Mouse (Mus musculus): ENCODE results near the gene Zfp426. TPM values are rescaled to one million over a fixed set of nuclear protein-coding genes. Genes with fewer than 3 reads are reported as not detected.

Zfp426 gene
- polyA plus RNA-seq, 1 experiment, result 5.5 TPM

DNA sequence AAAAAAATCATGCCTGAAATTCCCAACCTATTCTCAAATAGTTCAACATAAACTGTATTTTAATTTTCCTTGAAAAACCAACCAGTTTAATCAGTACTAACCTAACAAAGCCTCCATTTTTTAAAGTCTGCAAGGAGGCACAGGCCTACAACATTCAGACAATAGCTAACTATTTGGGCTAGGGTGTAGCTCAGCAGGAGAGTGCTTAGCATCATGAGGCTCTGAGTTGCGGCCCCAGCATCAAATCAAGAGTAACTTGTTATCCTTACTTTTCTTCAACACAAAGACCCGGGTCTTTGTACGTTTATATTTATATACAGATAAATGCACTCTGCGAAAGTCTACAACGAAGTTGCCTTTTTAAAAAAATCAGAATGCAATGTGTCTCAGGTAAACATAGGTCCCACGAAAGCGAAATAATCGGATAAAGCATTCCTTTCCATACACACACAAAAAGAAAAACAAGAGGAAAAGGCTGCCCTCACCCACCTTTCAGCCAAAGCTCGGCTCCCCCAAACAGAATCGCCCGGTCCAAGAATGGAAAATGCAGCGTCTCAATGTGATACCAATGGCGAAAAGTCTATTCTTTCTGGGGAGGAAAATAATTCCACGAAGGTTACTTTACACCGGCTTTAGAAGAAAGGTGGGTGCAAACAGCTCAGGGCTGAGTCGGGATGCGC, 28.1 kb upstream of the Zfp426 start:
- Histone ChIP-seq H3K79me2 (ENCODE audit: control insufficient read depth, insufficient read depth) (peaks cover 53% of the 10 kb centered on the region), H3K36me3 (ENCODE audit: control insufficient read depth, insufficient read depth) (peaks cover 4% of the 10 kb centered on the region), H3ac (ENCODE audit: control insufficient read depth, insufficient read length) (peak overlapping the region; percentile 91), H3K4me2 (ENCODE audit: low read depth) (peak overlapping the region; percentile 86), H3K4me3 (peak overlapping the region; percentile 83), H3K27me3 (ENCODE audit: control insufficient read depth, insufficient read depth, insufficient read length) (no peaks in the 10 kb centered on the region)
- TF ChIP-seq MYOG (IDR thresholded peaks at IDR 0.05; ENCODE audit: control insufficient read depth in 1 of 3, insufficient read depth in 1 of 3, insufficient read length in 2 of 3, low read depth in 2 of 3), result no peak
- no peak for TF ChIP-seq MAX (IDR thresholded peaks at IDR 0.05; ENCODE audit: low read depth)
- TF ChIP-seq TCF3 (IDR thresholded peaks at IDR 0.05; ENCODE audit: insufficient read length, low read depth), result no peak
- TF ChIP-seq USF1 (IDR thresholded peaks at IDR 0.05; ENCODE audit: low read depth), result no peak
- TF ChIP-seq MYOD1 (IDR thresholded peaks at IDR 0.05; ENCODE audit: control insufficient read depth in 1 of 3, insufficient read length in 2 of 3, low read depth in 2 of 3), result no peak
- TF ChIP-seq E2F4 (IDR thresholded peaks at IDR 0.05; ENCODE audit: insufficient read depth), result no peak
- TF ChIP-seq POLR2AphosphoS2 (IDR thresholded peaks at IDR 0.05; ENCODE audit: insufficient read length, low read depth), result no peak
- no peak for TF ChIP-seq POLR2A (IDR thresholded peaks at IDR 0.05; ENCODE audit: insufficient read length, low read depth)
- TF ChIP-seq CEBPB (IDR thresholded peaks at IDR 0.05; ENCODE audit: insufficient read depth, poor library complexity, severe bottlenecking), result no peak
- TF ChIP-seq SRF (IDR thresholded peaks at IDR 0.05; ENCODE audit: control insufficient read depth, insufficient read length, low read depth), result no peak
- no peak for TF ChIP-seq TCF12 (IDR thresholded peaks at IDR 0.05; ENCODE audit: insufficient read depth, poor library complexity, severe bottlenecking)
- TF ChIP-seq REST (IDR thresholded peaks at IDR 0.05; ENCODE audit: insufficient read depth, insufficient read length), result no peak

DNA sequence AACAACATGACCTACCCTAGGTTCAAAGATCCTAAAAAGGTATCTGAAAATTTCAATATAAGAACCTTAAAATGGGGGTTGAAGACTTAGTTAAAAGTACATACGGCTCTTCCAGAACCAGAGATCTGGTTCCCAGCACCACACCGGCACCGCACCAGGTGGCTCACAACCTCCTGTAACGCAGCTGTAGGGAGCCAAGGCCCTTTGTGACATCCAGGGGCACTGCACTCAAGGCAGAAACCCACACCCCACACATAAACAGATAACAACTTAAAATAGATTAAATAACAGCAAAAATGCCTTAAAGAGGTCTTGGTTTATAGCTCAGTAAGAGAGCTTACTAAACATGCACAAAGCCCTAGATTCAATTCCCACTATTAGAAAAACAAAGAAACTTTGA, 27.4 kb upstream of the Zfp426 start:
- peak overlapping the region; percentile 83 for H3K4me3 ChIP-seq
- no peaks in the 10 kb centered on the region for H3K27me3 ChIP-seq (ENCODE audit: control insufficient read depth, insufficient read depth, insufficient read length)
- H3K79me2 ChIP-seq (ENCODE audit: control insufficient read depth, insufficient read depth), result peaks cover 60% of the 10 kb centered on the region
- no peak for TF ChIP-seq MYOG (IDR thresholded peaks at IDR 0.05; ENCODE audit: control insufficient read depth in 1 of 3, insufficient read depth in 1 of 3, insufficient read length in 2 of 3, low read depth in 2 of 3)
- no peak for TF ChIP-seq CEBPB (IDR thresholded peaks at IDR 0.05; ENCODE audit: insufficient read depth, poor library complexity, severe bottlenecking)
- no peak for TF ChIP-seq POLR2AphosphoS2 (IDR thresholded peaks at IDR 0.05; ENCODE audit: insufficient read length, low read depth)
- no peak for TF ChIP-seq MAX (IDR thresholded peaks at IDR 0.05; ENCODE audit: low read depth)
- no peak for TF ChIP-seq E2F4 (IDR thresholded peaks at IDR 0.05; ENCODE audit: insufficient read depth)
- no peak for TF ChIP-seq USF1 (IDR thresholded peaks at IDR 0.05; ENCODE audit: low read depth)
- no peak for TF ChIP-seq SRF (IDR thresholded peaks at IDR 0.05; ENCODE audit: control insufficient read depth, insufficient read length, low read depth)
- peak in 1 of 3 experiments; percentile 23 for TF ChIP-seq MYOD1 (IDR thresholded peaks at IDR 0.05; ENCODE audit: control insufficient read depth in 1 of 3, insufficient read length in 2 of 3, low read depth in 2 of 3)
- H3ac ChIP-seq (ENCODE audit: control insufficient read depth, insufficient read length), result no peak overlapping the region
- peaks cover 6% of the 10 kb centered on the region for H3K36me3 ChIP-seq (ENCODE audit: control insufficient read depth, insufficient read depth)
- peak overlapping the region; percentile 86 for H3K4me2 ChIP-seq (ENCODE audit: low read depth)

DNA sequence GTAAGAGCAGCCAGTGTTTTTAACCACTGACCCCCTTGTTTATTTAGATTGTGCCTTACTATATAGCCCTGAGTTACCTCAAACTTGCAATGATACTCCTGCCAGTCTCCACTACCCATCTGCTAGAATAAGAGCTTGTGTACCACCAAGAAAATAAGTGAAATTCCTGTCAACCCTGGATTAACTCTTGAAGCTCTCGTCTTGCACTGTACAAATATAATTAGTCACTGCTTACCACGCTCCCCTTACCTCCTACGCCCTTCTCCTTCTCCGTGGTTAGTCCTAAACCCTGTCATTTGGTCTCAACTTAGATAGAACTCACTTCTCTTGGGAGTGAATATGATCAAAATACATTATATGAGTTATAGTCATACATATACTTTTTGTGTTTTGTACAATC, 26.2 kb upstream of the Zfp426 start:
- Histone ChIP-seq H3K4me3 (no peak overlapping the region), H3ac (ENCODE audit: control insufficient read depth, insufficient read length) (no peak overlapping the region), H3K36me3 (ENCODE audit: control insufficient read depth, insufficient read depth) (peaks cover 12% of the 10 kb centered on the region), H3K79me2 (ENCODE audit: control insufficient read depth, insufficient read depth) (peaks cover 73% of the 10 kb centered on the region), H3K4me2 (ENCODE audit: low read depth) (peak overlapping the region; percentile 86), H3K27me3 (ENCODE audit: control insufficient read depth, insufficient read depth, insufficient read length) (no peaks in the 10 kb centered on the region)
- TF ChIP-seq USF1 (IDR thresholded peaks at IDR 0.05; ENCODE audit: low read depth), result no peak
- no peak for TF ChIP-seq MYOD1 (IDR thresholded peaks at IDR 0.05; ENCODE audit: control insufficient read depth in 1 of 3, insufficient read length in 2 of 3, low read depth in 2 of 3)
- no peak for TF ChIP-seq POLR2A (IDR thresholded peaks at IDR 0.05; ENCODE audit: insufficient read length, low read depth)
- TF ChIP-seq MAX (IDR thresholded peaks at IDR 0.05; ENCODE audit: low read depth), result no peak
- TF ChIP-seq POLR2AphosphoS2 (IDR thresholded peaks at IDR 0.05; ENCODE audit: insufficient read length, low read depth), result no peak
- TF ChIP-seq CEBPB (IDR thresholded peaks at IDR 0.05; ENCODE audit: insufficient read depth, poor library complexity, severe bottlenecking), result no peak
- no peak for TF ChIP-seq TCF12 (IDR thresholded peaks at IDR 0.05; ENCODE audit: insufficient read depth, poor library complexity, severe bottlenecking)
- no peak for TF ChIP-seq MYOG (IDR thresholded peaks at IDR 0.05; ENCODE audit: control insufficient read depth in 1 of 3, insufficient read depth in 1 of 3, insufficient read length in 2 of 3, low read depth in 2 of 3)
- TF ChIP-seq SRF (IDR thresholded peaks at IDR 0.05; ENCODE audit: control insufficient read depth, insufficient read length, low read depth), result no peak
- TF ChIP-seq TCF3 (IDR thresholded peaks at IDR 0.05; ENCODE audit: insufficient read length, low read depth), result no peak
- no peak for TF ChIP-seq REST (IDR thresholded peaks at IDR 0.05; ENCODE audit: insufficient read depth, insufficient read length)
- no peak for TF ChIP-seq E2F4 (IDR thresholded peaks at IDR 0.05; ENCODE audit: insufficient read depth)

DNA sequence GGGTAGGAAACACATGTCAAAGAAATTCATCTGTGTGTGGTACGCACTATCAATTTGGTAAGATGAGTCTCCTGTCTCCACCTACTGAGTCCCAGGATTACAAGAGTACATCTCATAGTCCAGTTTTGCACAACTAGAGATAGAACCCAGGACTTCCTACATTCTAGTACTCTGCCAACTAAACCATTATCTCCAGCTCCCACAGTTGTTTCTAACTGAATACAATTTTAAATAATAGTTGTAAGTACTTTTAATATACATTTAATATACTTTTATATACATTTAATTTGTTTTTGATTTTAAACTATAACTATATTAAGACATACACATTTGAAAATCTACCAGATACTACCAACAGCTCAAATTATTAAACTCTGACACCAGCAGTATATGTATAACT, 25.2 kb upstream of the Zfp426 start:
- Histone ChIP-seq H3ac (ENCODE audit: control insufficient read depth, insufficient read length) (no peak overlapping the region), H3K4me2 (ENCODE audit: low read depth) (no peak overlapping the region), H3K4me3 (no peak overlapping the region), H3K27me3 (ENCODE audit: control insufficient read depth, insufficient read depth, insufficient read length) (no peaks in the 10 kb centered on the region), H3K36me3 (ENCODE audit: control insufficient read depth, insufficient read depth) (peaks cover 12% of the 10 kb centered on the region), H3K79me2 (ENCODE audit: control insufficient read depth, insufficient read depth) (peaks cover 82% of the 10 kb centered on the region)
- TF ChIP-seq MYOD1 (IDR thresholded peaks at IDR 0.05; ENCODE audit: control insufficient read depth in 1 of 3, insufficient read length in 2 of 3, low read depth in 2 of 3), result no peak
- no peak for TF ChIP-seq USF1 (IDR thresholded peaks at IDR 0.05; ENCODE audit: low read depth)
- TF ChIP-seq CEBPB (IDR thresholded peaks at IDR 0.05; ENCODE audit: insufficient read depth, poor library complexity, severe bottlenecking), result no peak
- TF ChIP-seq TCF3 (IDR thresholded peaks at IDR 0.05; ENCODE audit: insufficient read length, low read depth), result no peak
- no peak for TF ChIP-seq POLR2A (IDR thresholded peaks at IDR 0.05; ENCODE audit: insufficient read length, low read depth)
- TF ChIP-seq MYOG (IDR thresholded peaks at IDR 0.05; ENCODE audit: control insufficient read depth in 1 of 3, insufficient read depth in 1 of 3, insufficient read length in 2 of 3, low read depth in 2 of 3), result no peak
- no peak for TF ChIP-seq POLR2AphosphoS2 (IDR thresholded peaks at IDR 0.05; ENCODE audit: insufficient read length, low read depth)
- TF ChIP-seq TCF12 (IDR thresholded peaks at IDR 0.05; ENCODE audit: insufficient read depth, poor library complexity, severe bottlenecking), result no peak
- no peak for TF ChIP-seq SRF (IDR thresholded peaks at IDR 0.05; ENCODE audit: control insufficient read depth, insufficient read length, low read depth)
- no peak for TF ChIP-seq REST (IDR thresholded peaks at IDR 0.05; ENCODE audit: insufficient read depth, insufficient read length)
